Mouse (Mus musculus) gastrocnemius, postnatal 4 days (tissue): ENCODE data around the gene Trappc3. TPM values are rescaled to one million over a fixed set of nuclear protein-coding genes. Genes with fewer than 3 reads are reported as not detected.

Experiments
- DNase-seq, 2 experiments: peaks; one replicate each; pipeline ENCODE4 v3.0.0; 2021 to 2022; ENCODE audit warnings: low spot score in 2 of 2, mixed read lengths in 2 of 2
- total RNA-seq, 2 experiments: library from RNA; stranded (reverse); gene quantifications; 2 replicates each; pipeline ENCODE4 v1.2.3; 2021

The Trappc3 gene
- total RNA-seq, 2 experiments from 2014 or later: 36.6 to 37.3 TPM

- no peak for DNase-seq
These were observed 47.2 kb downstream of the Trappc3 start for GRCm38 (mm10) chr4:126309211-126309921.

- DNase-seq: peak; percentile 77 to 84
These were observed 47.8 kb downstream of the Trappc3 start for GRCm38 (mm10) chr4:126309922-126310309.

- no peak for DNase-seq
These were observed 48.2 kb downstream of the Trappc3 start for GRCm38 (mm10) chr4:126310344-126310743.

GRCm38 (mm10) chr4:126311566-126312200 lies 49.6 kb downstream of the Trappc3 start:
- DNase-seq: no peak

- no peak for DNase-seq
These were observed 51.1 kb downstream of the Trappc3 start for GRCm38 (mm10) chr4:126313202-126313601.

- DNase-seq: peak in 1 of 2 experiments; percentile 47
These were observed 52.3 kb downstream of the Trappc3 start for GRCm38 (mm10) chr4:126314393-126314792.

GRCm38 (mm10) chr4:126315931-126316330 lies 53.8 kb downstream of the Trappc3 start:
- DNase-seq: no peak

GRCm38 (mm10) chr4:126316443-126317040 lies 54.4 kb downstream of the Trappc3 start:
- DNase-seq: no peak

- no peak for DNase-seq
These were observed 57.7 kb downstream of the Trappc3 start for GRCm38 (mm10) chr4:126319806-126320205.

- peak; percentile 99 for DNase-seq
These were observed 59.2 kb downstream of the Trappc3 start, which contains the start of gene Adprhl2 for GRCm38 (mm10) chr4:126321111-126321853. TSS of gene Adprhl2 (minus strand) at chr4:126321703.

- DNase-seq: no peak
These were observed 59.9 kb downstream of the Trappc3 start for GRCm38 (mm10) chr4:126321854-126322511.

- DNase-seq: no peak
These were observed 60.5 kb downstream of the Trappc3 start for GRCm38 (mm10) chr4:126322646-126323045.

GRCm38 (mm10) chr4:126324861-126325260 lies 62.7 kb downstream of the Trappc3 start:
- no peak for DNase-seq

- DNase-seq: peak in 1 of 2 experiments; percentile 32
These were observed 63.2 kb downstream of the Trappc3 start, which contains the start of gene Tekt2 for GRCm38 (mm10) chr4:126325281-126325861. TSS of gene Tekt2 (minus strand) at chr4:126325688.

Other genes with a start within 250 kb of the Trappc3 start
- gene Csf3r, start 237.8 kb upstream of the Trappc3 start, total RNA-seq: under 1 TPM; 0.29 to 0.93 TPM
- 10 to 100 TPM; 57.4 to 57.7 TPM for gene Mrps15, start 215.4 kb upstream of the Trappc3 start, total RNA-seq
- gene Oscp1, start 203.8 kb upstream of the Trappc3 start, total RNA-seq: 1 to 10 TPM; 4.4 to 4.6 TPM
- gene Lsm10, start 165.7 kb upstream of the Trappc3 start, total RNA-seq: 10 to 100 TPM; 16.2 to 16.9 TPM
- 10 to 100 TPM; 34.4 to 39.0 TPM for gene Stk40, start 158.4 kb upstream of the Trappc3 start, total RNA-seq
- 10 to 100 TPM; 31.8 to 33.8 TPM for gene Eva1b, start 114.6 kb upstream of the Trappc3 start, total RNA-seq
- gene Sh3d21, start 98.8 kb upstream of the Trappc3 start, total RNA-seq: 1 to 10 TPM; 2.9 TPM
- gene Thrap3, start 59.6 kb upstream of the Trappc3 start, total RNA-seq: 100 to 1,000 TPM; 182 to 188 TPM
- 100 to 1,000 TPM; 254 to 283 TPM for gene Map7d1, start 6.0 kb upstream of the Trappc3 start, total RNA-seq
- gene Col8a2, start 24.5 kb downstream of the Trappc3 start, total RNA-seq: 10 to 100 TPM in 1 of 2 experiments, 1 to 10 TPM in 1; 7.0 to 10.1 TPM
- gene Adprhl2, start 59.4 kb downstream of the Trappc3 start, total RNA-seq: 10 to 100 TPM; 20.8 to 21.2 TPM
- gene Tekt2, start 63.4 kb downstream of the Trappc3 start, total RNA-seq: 1 to 10 TPM; 1.2 to 1.6 TPM
- 10 to 100 TPM; 14.1 to 17.5 TPM for gene Ago3, start 167.2 kb downstream of the Trappc3 start, total RNA-seq
- 10 to 100 TPM; 16.8 to 17.0 TPM for gene Ago1, start 206.3 kb downstream of the Trappc3 start, total RNA-seq